Mouse (Mus musculus): Measurements from ENCODE around the gene Rasip1. TPM values are rescaled to one million over a fixed set of nuclear protein-coding genes. Genes with fewer than 3 reads are reported as not detected.

Rasip1 gene
- total RNA-seq, 2 experiments from 2014 or later = 0.20 to 0.29 TPM

GRCm38 (mm10) chr7:45682144-45683126 lies 55.1 kb downstream of the Rasip1 start:
- ATAC-seq (ENCODE audit: poor library complexity, severe bottlenecking) = peak; percentile 95

GRCm38 (mm10) chr7:45683396-45684050 lies 56.2 kb downstream of the Rasip1 start, which contains the start of gene Ntn5:
Gene Ntn5, plus strand, starts transcription at chr7:45684022.
- no peak for ATAC-seq (ENCODE audit: poor library complexity, severe bottlenecking)

- no peak for ATAC-seq (ENCODE audit: poor library complexity, severe bottlenecking)
These were observed 58.5 kb downstream of the Rasip1 start for GRCm38 (mm10) chr7:45685811-45686210.

- no peak for ATAC-seq (ENCODE audit: poor library complexity, severe bottlenecking)
These were observed 59.6 kb downstream of the Rasip1 start for GRCm38 (mm10) chr7:45686841-45687240.

Other genes with a start within 250 kb of the Rasip1 start
Only the 30 nearest of the 35 such genes appear.
- 9.8 and 10.6 TPM in 2 replicates for gene Gys1, start 192.6 kb upstream of the Rasip1 start, total RNA-seq (2015)
- 7.2 and 8.8 TPM in 2 replicates for gene Gys1, start 192.6 kb upstream of the Rasip1 start, total RNA-seq (2017)
- gene Ruvbl2, start 189.4 kb upstream of the Rasip1 start, total RNA-seq (2015) = 48.6 and 51.6 TPM in 2 replicates
- 52.9 and 60.2 TPM in 2 replicates for gene Ruvbl2, start 189.4 kb upstream of the Rasip1 start, total RNA-seq (2017)
- gene Ftl1, start 167.6 kb upstream of the Rasip1 start, total RNA-seq (2015) = 2,869 and 3,213 TPM in 2 replicates
- gene Ftl1, start 167.6 kb upstream of the Rasip1 start, total RNA-seq (2017) = 1,589 and 1,786 TPM in 2 replicates
- 24.6 and 25.0 TPM in 2 replicates for gene Bax, start 160.6 kb upstream of the Rasip1 start, total RNA-seq (2015)
- gene Bax, start 160.6 kb upstream of the Rasip1 start, total RNA-seq (2017) = 31.8 and 37.4 TPM in 2 replicates
- gene Tulp2, start 145.6 kb upstream of the Rasip1 start, total RNA-seq (2015) = not detected in 2 replicates
- gene Tulp2, start 145.6 kb upstream of the Rasip1 start, total RNA-seq (2017) = not detected in 2 replicates
- gene Gm45808, start 140.7 kb upstream of the Rasip1 start, total RNA-seq (2015) = not detected in 2 replicates
- gene Gm45808, start 140.7 kb upstream of the Rasip1 start, total RNA-seq (2017) = 0.61 TPM in 1 of 2 replicates, not detected in the other
- 15.5 and 18.3 TPM in 2 replicates for gene Dhdh, start 138.7 kb upstream of the Rasip1 start, total RNA-seq (2015)
- gene Dhdh, start 138.7 kb upstream of the Rasip1 start, total RNA-seq (2017) = 14.2 and 16.0 TPM in 2 replicates
- 54.9 and 59.1 TPM in 2 replicates for gene Nucb1, start 117.1 kb upstream of the Rasip1 start, total RNA-seq (2015)
- gene Nucb1, start 117.1 kb upstream of the Rasip1 start, total RNA-seq (2017) = 178 and 199 TPM in 2 replicates
- gene Ppp1r15a, start 101.2 kb upstream of the Rasip1 start, total RNA-seq (2015) = 29.2 and 39.1 TPM in 2 replicates
- 50.0 and 64.7 TPM in 2 replicates for gene Ppp1r15a, start 101.2 kb upstream of the Rasip1 start, total RNA-seq (2017)
- gene Plekha4, start 101.2 kb upstream of the Rasip1 start, total RNA-seq (2015) = not detected in 2 replicates
- gene Plekha4, start 101.2 kb upstream of the Rasip1 start, total RNA-seq (2017) = 0.24 TPM in 1 of 2 replicates, not detected in the other
- gene Hsd17b14, start 72.6 kb upstream of the Rasip1 start, total RNA-seq (2015) = 0.25 TPM in 1 of 2 replicates, not detected in the other
- gene Hsd17b14, start 72.6 kb upstream of the Rasip1 start, total RNA-seq (2017) = not detected in 2 replicates
- gene Bcat2, start 57.3 kb upstream of the Rasip1 start, total RNA-seq (2015) = 24.6 and 26.6 TPM in 2 replicates
- 16.7 and 24.1 TPM in 2 replicates for gene Bcat2, start 57.3 kb upstream of the Rasip1 start, total RNA-seq (2017)
- gene Fgf21, start 12.0 kb upstream of the Rasip1 start, total RNA-seq (2015) = not detected in 2 replicates
- not detected in 2 replicates for gene Fgf21, start 12.0 kb upstream of the Rasip1 start, total RNA-seq (2017)
- gene Fut1, start 10.2 kb upstream of the Rasip1 start, total RNA-seq (2015) = not detected in 2 replicates
- gene Fut1, start 10.2 kb upstream of the Rasip1 start, total RNA-seq (2017) = not detected in 2 replicates
- gene Izumo1, start 5.7 kb upstream of the Rasip1 start, total RNA-seq (2015) = not detected in 2 replicates
- 0.22 TPM in 1 of 2 replicates, not detected in the other for gene Izumo1, start 5.7 kb upstream of the Rasip1 start, total RNA-seq (2017)
- gene Mamstr, start 12.5 kb downstream of the Rasip1 start, total RNA-seq (2015) = not detected in 2 replicates
- gene Mamstr, start 12.5 kb downstream of the Rasip1 start, total RNA-seq (2017) = 0.53 TPM in 1 of 2 replicates, not detected in the other
- not detected in 2 replicates for gene Fut2, start 38.9 kb downstream of the Rasip1 start, total RNA-seq (2015)
- not detected in 2 replicates for gene Fut2, start 38.9 kb downstream of the Rasip1 start, total RNA-seq (2017)
- not detected in 2 replicates for gene Ntn5, start 56.5 kb downstream of the Rasip1 start, total RNA-seq (2015)
- not detected in 2 replicates for gene Ntn5, start 56.5 kb downstream of the Rasip1 start, total RNA-seq (2017)
- not detected in 2 replicates for gene Sec1, start 66.9 kb downstream of the Rasip1 start, total RNA-seq (2015)
- not detected in 2 replicates for gene Sec1, start 66.9 kb downstream of the Rasip1 start, total RNA-seq (2017)
- gene Car11, start 72.4 kb downstream of the Rasip1 start, total RNA-seq (2015) = not detected in 2 replicates
- not detected in 2 replicates for gene Car11, start 72.4 kb downstream of the Rasip1 start, total RNA-seq (2017)
- 3.3 and 4.1 TPM in 2 replicates for gene Dbp, start 77.6 kb downstream of the Rasip1 start, total RNA-seq (2015)
- gene Dbp, start 77.6 kb downstream of the Rasip1 start, total RNA-seq (2017) = 3.9 and 5.9 TPM in 2 replicates
- 1,249 and 1,272 TPM in 2 replicates for gene Rpl18, start 88.0 kb downstream of the Rasip1 start, total RNA-seq (2015)
- 1,058 and 1,261 TPM in 2 replicates for gene Rpl18, start 88.0 kb downstream of the Rasip1 start, total RNA-seq (2017)
- gene Sphk2, start 90.5 kb downstream of the Rasip1 start, total RNA-seq (2015) = 14.6 and 21.2 TPM in 2 replicates
- gene Sphk2, start 90.5 kb downstream of the Rasip1 start, total RNA-seq (2017) = 13.7 and 15.7 TPM in 2 replicates
- gene Fam83e, start 93.7 kb downstream of the Rasip1 start, total RNA-seq (2015) = 0.18 and 0.29 TPM in 2 replicates
- gene Fam83e, start 93.7 kb downstream of the Rasip1 start, total RNA-seq (2017) = 0.12 and 0.22 TPM in 2 replicates
- not detected in 2 replicates for gene Spaca4, start 98.3 kb downstream of the Rasip1 start, total RNA-seq (2015)
- gene Spaca4, start 98.3 kb downstream of the Rasip1 start, total RNA-seq (2017) = not detected in 2 replicates
- gene Lmtk3, start 156.2 kb downstream of the Rasip1 start, total RNA-seq (2015) = 0.09 TPM in 1 of 2 replicates, not detected in the other
- gene Lmtk3, start 156.2 kb downstream of the Rasip1 start, total RNA-seq (2017) = not detected in 2 replicates
- gene Sult2b1, start 157.2 kb downstream of the Rasip1 start, total RNA-seq (2015) = not detected in 2 replicates
- gene Sult2b1, start 157.2 kb downstream of the Rasip1 start, total RNA-seq (2017) = not detected in 2 replicates
- 23.9 and 28.1 TPM in 2 replicates for gene Cyth2, start 187.1 kb downstream of the Rasip1 start, total RNA-seq (2015)
- gene Cyth2, start 187.1 kb downstream of the Rasip1 start, total RNA-seq (2017) = 41.4 and 44.2 TPM in 2 replicates
- gene Kcnj14, start 197.3 kb downstream of the Rasip1 start, total RNA-seq (2015) = not detected in 2 replicates
- 0.16 TPM in 1 of 2 replicates, not detected in the other for gene Kcnj14, start 197.3 kb downstream of the Rasip1 start, total RNA-seq (2017)
- 3.5 and 6.5 TPM in 2 replicates for gene Grwd1, start 203.5 kb downstream of the Rasip1 start, total RNA-seq (2015)
- 2.6 and 3.9 TPM in 2 replicates for gene Grwd1, start 203.5 kb downstream of the Rasip1 start, total RNA-seq (2017)